ENCODE assay signal across 14 mouse cellular contexts in genomic region chr8:77670612-77671363, GRCm38 (mm10). TPM values are rescaled to one million over a fixed set of nuclear protein-coding genes. Genes with fewer than 3 reads are reported as not detected.
DNase-seq lines count a peak whose midpoint lies in the region; ATAC-seq lines count a peak whose summit lies in the region.
"Had no signal": no experiment of that assay in that cellular context is flagged by ENCODE, and none has a peak within 500 bp of the region (broad histone marks: within the 10 kb centered on the region; RNA-seq: fewer than 3 reads in every experiment).

No protein-coding gene starts in this region.

- peak overlapping the region; percentile 72 for H3K27ac ChIP-seq in heart, embryonic 13.5 days (replicated peaks)
- 0 out of 2 replicates have a peak overlapping the region, but pooled peaks have one; percentile 20 for H3K27ac ChIP-seq in embryonic facial prominence, embryonic 11.5 days (replicated peaks; ENCODE audit: low read depth, low read length)
- peak overlapping the region; percentile 63 for H3K27ac ChIP-seq in embryonic facial prominence, embryonic 15.5 days (replicated peaks)
- peak overlapping the region; percentile 35; the same call in 1 of the 2 replicates for H3K27ac ChIP-seq in limb, embryonic 12.5 days
- H3K27ac ChIP-seq: hindbrain, embryonic 12.5 days had no signal

- 59% methylated on average over 4 of the region's 4 CpGs for WGBS in heart, embryonic 13.5 days
- WGBS in embryonic facial prominence, embryonic 11.5 days: 71% methylated on average over 4 of the region's 4 CpGs
- WGBS in embryonic facial prominence, embryonic 15.5 days: 55% methylated on average over 4 of the region's 4 CpGs
- WGBS in limb, embryonic 12.5 days: 67% methylated on average over 4 of the region's 4 CpGs

- intact Hi-C loops in heart, postnatal 36 days (cut with DNase I): no loop called here

- no peaks in the 10 kb centered on the region for H3K27me3 ChIP-seq in heart, embryonic 13.5 days (replicated peaks)
- H3K27me3 ChIP-seq in embryonic facial prominence, embryonic 11.5 days (ENCODE audit: control insufficient read depth, insufficient read depth, low read length): no peaks in the 10 kb centered on the region
- no peaks in the 10 kb centered on the region for H3K27me3 ChIP-seq in embryonic facial prominence, embryonic 15.5 days
- H3K27me3 ChIP-seq in limb, embryonic 12.5 days: no peaks in the 10 kb centered on the region
- H3K27me3 ChIP-seq: hindbrain, embryonic 12.5 days had no signal

- H3K4me2 ChIP-seq in heart, embryonic 13.5 days: no peak overlapping the region
- no peak overlapping the region for H3K4me2 ChIP-seq in embryonic facial prominence, embryonic 11.5 days (ENCODE audit: low read depth, low read length)
- H3K4me2 ChIP-seq in embryonic facial prominence, embryonic 15.5 days (replicated peaks): no peak overlapping the region
- H3K4me2 ChIP-seq in limb, embryonic 12.5 days: no peak overlapping the region
- H3K4me2 ChIP-seq: hindbrain, embryonic 12.5 days had no signal

- peaks cover 86% of the 10 kb centered on the region for H3K36me3 ChIP-seq in heart, embryonic 13.5 days
- no peaks in the 10 kb centered on the region; the same call in 1 of the 2 replicates for H3K36me3 ChIP-seq in embryonic facial prominence, embryonic 11.5 days (replicated peaks; ENCODE audit: control insufficient read depth, insufficient read depth, low read depth, low read length)
- H3K36me3 ChIP-seq in embryonic facial prominence, embryonic 15.5 days: peaks cover 40% of the 10 kb centered on the region
- peaks cover 78% of the 10 kb centered on the region for H3K36me3 ChIP-seq in limb, embryonic 12.5 days
- H3K36me3 ChIP-seq: hindbrain, embryonic 12.5 days had no signal

- peaks cover 34% of the 10 kb centered on the region for H3K4me1 ChIP-seq in heart, embryonic 13.5 days
- no peaks in the 10 kb centered on the region; the same call in 1 of the 2 replicates for H3K4me1 ChIP-seq in embryonic facial prominence, embryonic 11.5 days (ENCODE audit: control insufficient read depth, insufficient read depth, low read length)
- peaks cover 20% of the 10 kb centered on the region for H3K4me1 ChIP-seq in embryonic facial prominence, embryonic 15.5 days
- peaks cover 30% of the 10 kb centered on the region for H3K4me1 ChIP-seq in limb, embryonic 12.5 days (replicated peaks)
- H3K4me1 ChIP-seq: hindbrain, embryonic 12.5 days had no signal

- DNase-seq in heart, postnatal 36 days: no peak
- no peak for DNase-seq in embryonic facial prominence, embryonic 11.5 days (ENCODE audit: low spot score)
- no peak for DNase-seq in adrenal gland, postnatal 10 days
- no peak for DNase-seq in cerebellum, adult 9-10 months
- DNase-seq: adrenal gland, postnatal 36 days; cerebellum, postnatal 36 days; kidney, postnatal 10 days; liver, postnatal 0 days had no signal

- H3K4me3 ChIP-seq in heart, embryonic 13.5 days: no peak overlapping the region
- H3K4me3 ChIP-seq in embryonic facial prominence, embryonic 11.5 days (ENCODE audit: low read depth, low read length): no peak overlapping the region
- H3K4me3 ChIP-seq in embryonic facial prominence, embryonic 15.5 days (replicated peaks): no peak overlapping the region
- no peak overlapping the region for H3K4me3 ChIP-seq in limb, embryonic 12.5 days (replicated peaks)
- H3K4me3 ChIP-seq: hindbrain, embryonic 12.5 days had no signal

- H3K9me3 ChIP-seq in heart, embryonic 13.5 days: no peaks in the 10 kb centered on the region
- no peaks in the 10 kb centered on the region for H3K9me3 ChIP-seq in embryonic facial prominence, embryonic 11.5 days (replicated peaks; ENCODE audit: control insufficient read depth, low read length)
- no peaks in the 10 kb centered on the region for H3K9me3 ChIP-seq in embryonic facial prominence, embryonic 15.5 days (replicated peaks)
- no peaks in the 10 kb centered on the region for H3K9me3 ChIP-seq in limb, embryonic 12.5 days
- H3K9me3 ChIP-seq: hindbrain, embryonic 12.5 days had no signal

- no peak for ATAC-seq in heart, embryonic 13.5 days (ENCODE audit: extremely low read depth, insufficient number of reproducible peaks, low FRiP score, low TSS enrichment)
- no peak for ATAC-seq in embryonic facial prominence, embryonic 11.5 days (replicated peaks; ENCODE audit: insufficient number of reproducible peaks, low FRiP score, low TSS enrichment, low read depth)
- no peak for ATAC-seq in embryonic facial prominence, embryonic 15.5 days (ENCODE audit: insufficient number of reproducible peaks, low FRiP score, low TSS enrichment, low read depth)
- ATAC-seq in limb, embryonic 12.5 days (ENCODE audit: insufficient number of reproducible peaks, insufficient read depth, low FRiP score, low TSS enrichment, low read depth): no peak
- ATAC-seq: intestine, embryonic 16.5 days; liver, postnatal 0 days had no signal

- H3K9ac ChIP-seq in heart, embryonic 13.5 days: no peak overlapping the region
- no peak overlapping the region for H3K9ac ChIP-seq in embryonic facial prominence, embryonic 11.5 days (replicated peaks; ENCODE audit: low read length)
- no peak overlapping the region for H3K9ac ChIP-seq in embryonic facial prominence, embryonic 15.5 days
- H3K9ac ChIP-seq in limb, embryonic 12.5 days (replicated peaks): no peak overlapping the region
- H3K9ac ChIP-seq: hindbrain, embryonic 12.5 days; liver, postnatal 0 days had no signal

RNA-seq across cellular contexts. Expression of gene Ednra, which starts 53.5 kb away (rescaled TPM):
- 38.2 and 42.8 TPM in 2 replicates for polyA plus RNA-seq in heart, embryonic 13.5 days (2015; fragmentation: Nextera tagmentation; extraction: Ambion mirVana)
- 10 to 100 TPM; 39.2 to 43.5 TPM for total RNA-seq in heart, postnatal 36 days (2021)
- 53.9 and 60.4 TPM in 2 replicates for polyA plus RNA-seq in embryonic facial prominence, embryonic 11.5 days (2014; fragmentation: Nextera tagmentation; extraction: Ambion mirVana)
- 47.1 and 56.9 TPM in 2 replicates for polyA plus RNA-seq in embryonic facial prominence, embryonic 15.5 days (2015; fragmentation: Nextera tagmentation; extraction: Ambion mirVana)
- 43.5 and 50.5 TPM in 2 replicates for polyA plus RNA-seq in limb, embryonic 12.5 days (2016; fragmentation: Nextera tagmentation; extraction: Ambion mirVana)
- 10 to 100 TPM; 21.8 to 26.8 TPM for total RNA-seq in adrenal gland, postnatal 10 days (2021)
- total RNA-seq: monocyte, adult 5-6 weeks had no signal

Comparison
In these comparisons a context has a peak if more than half of its experiments do, and no peak if none do; other contexts are left out.
1. H3K27ac ChIP-seq: peak in every context shown above with its lines; median percentile 72 in heart, embryonic 13.5 days; 63 in embryonic facial prominence, embryonic 15.5 days; 35 in limb, embryonic 12.5 days; 20 in embryonic facial prominence, embryonic 11.5 days.